Mouse (Mus musculus): ENCODE measurements at regions not wholly inside any gene's neighbourhood (a gene's known extent, or its start where the extent isn't known, plus 50 kb on each side); places are given as distances from the start of the nearest gene placed in this dataset.

GRCm38 (mm10) chr16:92935848-92936535, 110.0 kb upstream of the Runx1 start:
- in situ Hi-C loops (cut with MboI, MseI), result loop anchor here (10.0 kb wide), 1 partner anchor 1619 kb away; no protein-coding TSS in a partner anchor

DNA sequence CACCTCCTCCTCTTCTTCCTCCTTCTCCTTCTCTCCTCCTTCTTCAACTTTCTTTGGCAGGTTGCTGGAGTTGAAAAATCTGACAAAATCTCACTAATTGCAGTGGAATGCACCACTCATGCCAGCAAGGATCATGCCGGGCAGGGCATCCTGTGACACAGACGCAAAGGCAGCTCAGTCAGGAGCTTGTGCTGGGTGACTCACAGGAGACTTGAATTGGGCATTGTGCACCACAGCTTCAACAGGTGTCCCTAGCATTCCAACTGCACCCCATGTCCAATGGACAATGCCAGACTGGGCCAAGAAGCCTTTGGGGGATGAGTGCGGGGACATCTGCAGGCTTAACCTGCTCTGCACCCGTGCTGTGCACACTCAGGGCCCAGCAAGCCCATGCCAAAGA, 104.2 kb upstream of the Runx1 start:
- in situ Hi-C loops (cut with MboI, MseI), result loop anchor here (10.0 kb wide), 1 partner anchor 1625 kb away; no protein-coding TSS in a partner anchor

DNA sequence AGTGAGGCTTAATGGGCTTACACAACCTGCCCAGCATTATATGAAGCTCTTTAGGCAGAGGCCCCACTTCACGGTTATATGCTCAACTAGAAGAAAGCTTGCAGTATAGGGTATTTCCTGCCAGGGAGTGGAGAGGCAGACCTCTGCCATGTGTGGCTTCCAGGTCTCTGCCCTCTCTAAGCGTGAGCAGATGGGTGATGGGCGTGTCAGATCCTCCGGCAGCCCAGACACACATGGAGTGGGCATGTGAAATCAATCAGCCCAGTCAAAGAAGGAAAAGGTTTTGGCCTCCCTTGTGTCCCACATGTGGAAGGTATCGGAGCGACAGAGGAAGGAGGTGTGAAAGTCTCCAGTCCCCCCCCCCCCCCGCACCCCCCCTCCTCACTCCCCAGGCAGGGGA, 102.3 kb upstream of the Runx1 start:
- in situ Hi-C loops (cut with MboI, MseI), result no loop called here

DNA sequence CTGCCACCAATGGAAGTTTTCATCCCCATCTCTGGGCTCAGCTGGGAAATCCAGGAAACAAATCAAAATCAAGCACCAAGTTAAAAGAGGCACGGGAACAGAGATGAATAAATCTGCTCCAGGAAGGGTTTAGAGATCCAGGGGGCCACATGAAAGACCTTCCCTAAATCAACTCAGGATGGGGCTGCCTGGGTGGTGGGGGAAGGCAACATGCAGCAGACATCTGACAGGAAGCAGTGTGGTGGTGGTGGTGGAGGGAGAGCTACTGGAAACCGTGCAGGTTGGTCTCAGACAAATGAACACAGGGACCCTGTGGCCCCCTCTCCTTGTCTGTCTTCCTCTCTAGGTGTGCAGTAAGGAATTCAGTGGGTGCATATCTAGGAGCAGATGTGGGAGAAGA, 101.7 kb upstream of the Runx1 start:
- in situ Hi-C loops (cut with MboI, MseI), result no loop called here

DNA sequence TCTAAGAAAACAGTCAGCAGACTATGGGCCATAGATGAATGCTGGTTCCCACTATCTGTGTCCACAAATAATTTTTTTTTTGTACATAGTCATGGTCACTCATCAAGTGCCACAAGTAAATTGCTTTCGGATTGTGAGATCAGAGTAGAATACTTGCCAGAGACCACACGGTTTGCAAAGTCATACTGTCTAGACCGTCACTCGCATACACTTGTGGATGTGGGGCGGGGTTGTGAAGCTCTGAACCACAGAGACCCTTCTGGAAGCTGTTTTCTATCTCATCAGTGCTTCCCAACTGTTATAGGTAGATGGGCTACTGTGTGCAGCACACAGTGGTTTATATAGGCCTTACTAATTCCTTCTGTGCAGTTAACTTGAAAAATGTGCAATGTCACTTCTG, 100.9 kb upstream of the Runx1 start:
- in situ Hi-C loops (cut with MboI, MseI), result no loop called here

DNA sequence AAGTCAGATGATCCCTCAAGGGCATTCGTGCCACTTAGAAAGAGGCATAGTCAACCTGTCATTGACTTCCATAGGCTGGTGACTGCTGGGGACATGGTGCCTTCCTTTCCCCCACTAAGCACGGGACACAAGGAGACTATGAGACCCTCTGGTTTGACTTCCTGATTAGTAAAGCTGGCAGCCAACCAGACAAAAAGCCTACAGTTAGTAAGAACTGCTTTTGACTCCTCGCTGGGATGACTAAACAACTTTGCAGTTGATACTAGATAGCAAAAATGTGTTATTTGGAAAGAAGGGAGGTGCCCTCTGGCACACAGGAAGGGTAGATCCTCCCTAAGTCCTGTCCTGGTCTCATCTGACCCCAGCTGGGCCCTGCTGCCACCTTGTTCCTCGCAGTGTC, 95.0 kb upstream of the Runx1 start:
- in situ Hi-C loops (cut with MboI, MseI), result no loop called here

DNA sequence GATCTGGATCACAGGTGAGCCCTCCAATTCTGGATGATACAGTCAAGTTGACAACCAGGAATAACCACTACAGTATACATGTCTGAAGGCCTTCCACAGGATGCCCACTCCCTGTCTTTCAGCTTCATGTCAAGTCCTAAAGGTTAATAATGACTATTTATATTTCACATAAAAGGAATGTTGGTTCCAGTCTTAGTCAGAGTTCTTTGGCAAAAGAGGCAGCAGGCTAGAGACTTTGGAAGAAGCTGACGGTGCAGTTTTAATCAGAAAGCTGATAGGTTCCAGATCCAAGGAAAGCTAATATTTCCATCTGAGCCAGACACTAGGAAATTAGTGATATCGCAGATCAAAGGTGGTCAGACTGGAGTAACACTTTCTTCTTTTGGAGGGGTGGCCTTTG, 91.4 kb upstream of the Runx1 start:
- in situ Hi-C loops (cut with MboI, MseI), result no loop called here

DNA sequence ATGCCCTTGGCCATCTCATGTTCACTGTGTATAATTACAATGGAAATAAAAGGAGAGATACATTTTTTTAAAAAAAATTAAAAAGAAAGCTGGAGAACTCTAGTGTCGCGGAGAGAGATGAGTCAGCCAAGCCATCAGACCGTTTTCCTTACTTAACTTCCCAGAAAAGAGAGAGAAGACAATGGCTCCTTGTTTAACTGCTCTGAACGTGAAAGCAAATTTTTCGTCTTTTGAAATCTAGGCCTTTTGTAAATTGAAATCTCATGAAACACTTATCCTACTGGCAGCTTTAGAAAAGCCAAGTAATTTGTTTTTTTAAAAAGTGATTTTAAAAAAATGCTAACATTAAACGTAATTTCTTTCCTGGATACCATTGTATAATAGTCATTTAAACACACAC, 89.7 kb upstream of the Runx1 start:
- in situ Hi-C loops (cut with MboI, MseI), result no loop called here

DNA sequence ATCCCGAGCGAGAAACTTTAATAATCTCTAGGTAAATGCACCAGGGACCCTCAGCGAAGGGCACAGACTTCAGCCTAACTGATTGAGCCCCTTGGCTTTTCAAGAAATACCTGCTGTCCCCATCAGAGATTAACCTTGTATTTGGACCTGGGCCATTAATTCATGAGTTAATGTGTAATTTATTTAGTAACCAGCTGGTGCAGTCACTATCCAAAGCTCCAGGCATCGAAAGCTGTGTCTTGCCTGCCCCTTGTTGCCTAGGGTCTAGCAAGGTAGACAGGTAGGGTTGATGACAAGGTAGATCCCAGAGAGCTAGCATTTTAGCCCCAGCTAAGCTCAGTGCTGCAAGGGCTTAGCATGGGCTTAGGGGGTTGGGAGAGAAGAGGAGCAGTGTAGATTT, 80.9 kb upstream of the Runx1 start:
- in situ Hi-C loops (cut with MboI, MseI), result no loop called here

DNA sequence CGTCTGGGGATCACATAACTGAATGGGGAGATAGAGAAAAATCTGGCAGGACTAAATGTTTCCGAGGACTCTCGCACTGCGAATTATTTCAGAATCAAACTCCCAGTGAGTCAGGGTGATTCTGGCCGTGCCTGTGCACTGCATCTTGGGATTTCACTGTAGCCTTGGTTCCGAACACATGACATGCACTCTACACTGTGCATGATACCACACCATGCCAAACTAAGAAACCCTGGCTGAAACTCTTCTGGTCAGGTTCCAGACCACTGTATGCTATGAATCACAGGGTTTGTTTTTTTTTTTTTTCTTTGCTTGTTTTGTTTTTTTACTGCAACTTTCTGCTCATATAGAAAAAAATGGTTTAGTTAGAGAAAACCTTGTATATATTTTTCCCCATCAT, 79.7 kb upstream of the Runx1 start:
- in situ Hi-C loops (cut with MboI, MseI), result no loop called here

- in situ Hi-C loops (cut with MboI, MseI), result no loop called here
These were observed 78.0 kb upstream of the Runx1 start for GRCm38 (mm10) chr16:92903892-92904473.

- in situ Hi-C loops (cut with MboI, MseI), result no loop called here
These were observed 77.5 kb upstream of the Runx1 start for GRCm38 (mm10) chr16:92903486-92903885.

DNA sequence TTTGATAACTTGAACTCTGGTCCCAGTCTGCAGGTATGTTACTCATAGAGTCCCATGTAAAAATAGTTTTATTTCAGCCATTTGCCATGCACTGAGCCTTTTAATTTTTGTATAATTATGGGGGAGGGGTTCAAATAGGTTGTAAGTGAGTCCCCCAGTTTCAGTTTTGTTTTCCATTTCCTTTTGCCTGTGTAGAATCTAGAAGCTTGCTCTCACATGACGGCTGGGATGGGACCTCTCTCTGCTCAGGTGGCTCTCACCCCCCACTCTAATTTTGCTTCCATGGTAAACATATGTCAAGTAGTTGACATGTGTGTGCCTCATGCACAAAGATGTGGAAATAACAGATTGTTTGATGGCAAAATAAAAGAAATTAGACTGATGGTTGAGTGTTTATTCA, 73.8 kb upstream of the Runx1 start:
- in situ Hi-C loops (cut with MboI, MseI), result no loop called here

- in situ Hi-C loops (cut with MboI, MseI), result no loop called here
These were observed 65.8 kb upstream of the Runx1 start for GRCm38 (mm10) chr16:92891741-92892140.

- in situ Hi-C loops (cut with MboI, MseI), result no loop called here
These were observed 64.8 kb upstream of the Runx1 start for GRCm38 (mm10) chr16:92890713-92891112.

GRCm38 (mm10) chr16:92889537-92889936, 63.6 kb upstream of the Runx1 start:
- in situ Hi-C loops (cut with MboI, MseI), result loop anchor here (10.0 kb wide), 1 partner anchor 525 kb away; no protein-coding TSS in a partner anchor

- in situ Hi-C loops (cut with MboI, MseI), result loop anchor here (10.0 kb wide), 1 partner anchor 529 kb away; no protein-coding TSS in a partner anchor
These were observed 60.3 kb upstream of the Runx1 start for GRCm38 (mm10) chr16:92886226-92886625.

- in situ Hi-C loops (cut with MboI, MseI), result loop anchor here (10.0 kb wide), 1 partner anchor 531 kb away; no protein-coding TSS in a partner anchor
These were observed 57.9 kb upstream of the Runx1 start for GRCm38 (mm10) chr16:92883821-92884272.

GRCm38 (mm10) chr16:92880356-92881043, 54.6 kb upstream of the Runx1 start:
- in situ Hi-C loops (cut with MboI, MseI), result loop anchor here (10.0 kb wide), 1 partner anchor 534 kb away; no protein-coding TSS in a partner anchor

- in situ Hi-C loops (cut with MboI, MseI), result no loop called here
These were observed 52.1 kb upstream of the Runx1 start for GRCm38 (mm10) chr16:92878081-92878480.
